Mouse (Mus musculus): ENCODE measurements around the gene B4gat1. TPM values are rescaled to one million over a fixed set of nuclear protein-coding genes. Genes with fewer than 3 reads are reported as not detected.
A peak's percentile ranks its signal among the peaks of the same experiment; 100 is the strongest.

B4gat1 gene
- polyA plus RNA-seq, 1 experiment from 2014 or later: 19.1 TPM

- ATAC-seq (replicated peaks; ENCODE audit: low FRiP score): peak; percentile 51
- Histone ChIP-seq H3K9me3 (ENCODE audit: control insufficient read depth, low read length) (no peaks in the 10 kb centered on the region), H3K4me3 (ENCODE audit: low read depth, low read length) (no peak overlapping the region), H3K4me1 (replicated peaks; ENCODE audit: control insufficient read depth, insufficient read depth, low read length) (peaks cover 42% of the 10 kb centered on the region), H3K36me3 (ENCODE audit: control insufficient read depth, insufficient read depth, low read length) (no peaks in the 10 kb centered on the region), H3K27ac (ENCODE audit: low read depth, low read length) (peak overlapping the region; percentile 45; the same call in 1 of the 2 replicates), H3K27me3 (replicated peaks; ENCODE audit: control insufficient read depth, insufficient read depth, low read length) (0 out of 2 replicates have a peak, but pooled peaks cover 4% of the 10 kb centered on the region), H3K4me2 (0 out of 2 replicates have a peak overlapping the region, but pooled peaks have one; percentile 9), H3K9ac (ENCODE audit: low read depth, low read length) (no peak overlapping the region)
- DNase-seq (ENCODE audit: low spot score): no peak
- 14% methylated on average over 10 of the region's 10 CpGs for WGBS
Measured at GRCm38 (mm10) chr19:5058801-5059771, 20.5 kb downstream of the B4gat1 start.

GRCm38 (mm10) chr19:5060365-5061330, 22.0 kb downstream of the B4gat1 start:
- 48% methylated on average over 5 of the region's 5 CpGs for WGBS
- H3K27me3 ChIP-seq (replicated peaks; ENCODE audit: control insufficient read depth, insufficient read depth, low read length): peaks cover 2% of the 10 kb centered on the region; the same call in 1 of the 2 replicates
- no peaks in the 10 kb centered on the region for H3K36me3 ChIP-seq (ENCODE audit: control insufficient read depth, insufficient read depth, low read length)
- H3K4me3 ChIP-seq (ENCODE audit: low read depth, low read length): no peak overlapping the region
- ATAC-seq (replicated peaks; ENCODE audit: low FRiP score) (no peak), DNase-seq (ENCODE audit: low spot score) (no peak)
- peak overlapping the region; percentile 32; the same call in 1 of the 2 replicates for H3K9ac ChIP-seq (ENCODE audit: low read depth, low read length)
- peak overlapping the region; percentile 51; the same call in 1 of the 2 replicates for H3K27ac ChIP-seq (ENCODE audit: low read depth, low read length)
- H3K9me3 ChIP-seq (ENCODE audit: control insufficient read depth, low read length): no peaks in the 10 kb centered on the region
- H3K4me2 ChIP-seq: no peak overlapping the region
- H3K4me1 ChIP-seq (replicated peaks; ENCODE audit: control insufficient read depth, insufficient read depth, low read length): peaks cover 51% of the 10 kb centered on the region

- Histone ChIP-seq H3K27me3 (replicated peaks; ENCODE audit: control insufficient read depth, insufficient read depth, low read length) (peaks cover 2% of the 10 kb centered on the region; the same call in 1 of the 2 replicates), H3K9me3 (ENCODE audit: control insufficient read depth, low read length) (no peaks in the 10 kb centered on the region), H3K36me3 (ENCODE audit: control insufficient read depth, insufficient read depth, low read length) (no peaks in the 10 kb centered on the region), H3K27ac (ENCODE audit: low read depth, low read length) (no peak overlapping the region), H3K4me1 (replicated peaks; ENCODE audit: control insufficient read depth, insufficient read depth, low read length) (peaks cover 49% of the 10 kb centered on the region), H3K9ac (ENCODE audit: low read depth, low read length) (no peak overlapping the region), H3K4me3 (ENCODE audit: low read depth, low read length) (no peak overlapping the region), H3K4me2 (no peak overlapping the region)
- DNase-seq (ENCODE audit: low spot score) (no peak), ATAC-seq (replicated peaks; ENCODE audit: low FRiP score) (no peak)
- 80% methylated on average over 5 of the region's 5 CpGs for WGBS
Measured at GRCm38 (mm10) chr19:5062041-5062440, 23.4 kb downstream of the B4gat1 start.

GRCm38 (mm10) chr19:5062446-5062845, 23.8 kb downstream of the B4gat1 start:
- no peak overlapping the region for H3K4me2 ChIP-seq
- no peak for DNase-seq (ENCODE audit: low spot score)
- WGBS: 67% methylated on average over 6 of the region's 6 CpGs
- H3K9me3 ChIP-seq (ENCODE audit: control insufficient read depth, low read length): no peaks in the 10 kb centered on the region
- H3K4me3 ChIP-seq (ENCODE audit: low read depth, low read length): no peak overlapping the region
- no peak for ATAC-seq (replicated peaks; ENCODE audit: low FRiP score)
- peaks cover 2% of the 10 kb centered on the region; the same call in 1 of the 2 replicates for H3K27me3 ChIP-seq (replicated peaks; ENCODE audit: control insufficient read depth, insufficient read depth, low read length)
- no peak overlapping the region for H3K27ac ChIP-seq (ENCODE audit: low read depth, low read length)
- no peak overlapping the region for H3K9ac ChIP-seq (ENCODE audit: low read depth, low read length)
- H3K4me1 ChIP-seq (replicated peaks; ENCODE audit: control insufficient read depth, insufficient read depth, low read length): peaks cover 53% of the 10 kb centered on the region
- H3K36me3 ChIP-seq (ENCODE audit: control insufficient read depth, insufficient read depth, low read length): no peaks in the 10 kb centered on the region

- Histone ChIP-seq H3K4me1 (replicated peaks; ENCODE audit: control insufficient read depth, insufficient read depth, low read length) (peaks cover 55% of the 10 kb centered on the region), H3K27ac (ENCODE audit: low read depth, low read length) (no peak overlapping the region; the same call in 1 of the 2 replicates), H3K36me3 (ENCODE audit: control insufficient read depth, insufficient read depth, low read length) (no peaks in the 10 kb centered on the region), H3K27me3 (replicated peaks; ENCODE audit: control insufficient read depth, insufficient read depth, low read length) (peaks cover 26% of the 10 kb centered on the region), H3K4me3 (ENCODE audit: low read depth, low read length) (no peak overlapping the region), H3K9me3 (ENCODE audit: control insufficient read depth, low read length) (no peaks in the 10 kb centered on the region), H3K9ac (ENCODE audit: low read depth, low read length) (no peak overlapping the region), H3K4me2 (no peak overlapping the region)
- DNase-seq (ENCODE audit: low spot score) (no peak), ATAC-seq (replicated peaks; ENCODE audit: low FRiP score) (no peak)
- 52% methylated on average over 7 of the region's 7 CpGs for WGBS
Measured at GRCm38 (mm10) chr19:5065104-5065503, 26.5 kb downstream of the B4gat1 start.

- DNase-seq (ENCODE audit: low spot score): peak; percentile 67
- H3K4me2 ChIP-seq: peak overlapping the region; percentile 95
- H3K4me1 ChIP-seq (replicated peaks; ENCODE audit: control insufficient read depth, insufficient read depth, low read length): peaks cover 56% of the 10 kb centered on the region
- H3K4me3 ChIP-seq (ENCODE audit: low read depth, low read length): peak overlapping the region; percentile 59
- H3K9me3 ChIP-seq (ENCODE audit: control insufficient read depth, low read length): no peaks in the 10 kb centered on the region
- H3K27me3 ChIP-seq (replicated peaks; ENCODE audit: control insufficient read depth, insufficient read depth, low read length): peaks cover 40% of the 10 kb centered on the region
- peak overlapping the region; percentile 73 for H3K9ac ChIP-seq (ENCODE audit: low read depth, low read length)
- peak; percentile 86 for ATAC-seq (replicated peaks; ENCODE audit: low FRiP score)
- peak overlapping the region; percentile 90 for H3K27ac ChIP-seq (ENCODE audit: low read depth, low read length)
- no peaks in the 10 kb centered on the region for H3K36me3 ChIP-seq (ENCODE audit: control insufficient read depth, insufficient read depth, low read length)
- WGBS: 4% methylated on average over 15 of the region's 15 CpGs
Measured at GRCm38 (mm10) chr19:5067040-5067799, 28.6 kb downstream of the B4gat1 start.

- peak within 1 kb of the TSS; percentile 95 for H3K4me2 ChIP-seq
- no peaks in the 10 kb centered on the region for H3K36me3 ChIP-seq (ENCODE audit: control insufficient read depth, insufficient read depth, low read length)
- peak within 1 kb of the TSS; percentile 59 for H3K4me3 ChIP-seq (ENCODE audit: low read depth, low read length)
- H3K27ac ChIP-seq (ENCODE audit: low read depth, low read length): peak within 1 kb of the TSS; percentile 90
- peak; percentile 71 for DNase-seq (ENCODE audit: low spot score)
- peaks cover 40% of the 10 kb centered on the region for H3K27me3 ChIP-seq (replicated peaks; ENCODE audit: control insufficient read depth, insufficient read depth, low read length)
- H3K9me3 ChIP-seq (ENCODE audit: control insufficient read depth, low read length): no peaks in the 10 kb centered on the region
- WGBS: 2% methylated on average over 54 of the region's 56 CpGs
- peaks cover 62% of the 10 kb centered on the region for H3K4me1 ChIP-seq (replicated peaks; ENCODE audit: control insufficient read depth, insufficient read depth, low read length)
- ATAC-seq (replicated peaks; ENCODE audit: low FRiP score): 0 out of 2 replicates have a peak, but pooled peaks have one; percentile 9
- peak within 1 kb of the TSS; percentile 73 for H3K9ac ChIP-seq (ENCODE audit: low read depth, low read length)
Measured at GRCm38 (mm10) chr19:5067867-5068569, 29.4 kb downstream of the B4gat1 start, which contains the start of gene Cd248. Gene Cd248, plus strand, starts transcription at chr19:5068078.

Measured in liver, embryonic 11.5 days (tissue).